Mouse (Mus musculus) olfactory bulb, adult 2 months (tissue): ENCODE measurements around the gene Haghl. TPM values are rescaled to one million over a fixed set of nuclear protein-coding genes. Genes with fewer than 3 reads are reported as not detected.
"Not testable (repeated sequence)": the region's sequence is repeated elsewhere in the genome, so short reads cannot be mapped to it uniquely, and the experiment has no call there.

Source experiments
- H3K27ac ChIP-seq: fragments of 200-500 bp; 2 replicates; pipeline ENCODE4 v1.5.1; 2012; ENCODE audit warnings: low read depth, low read length; ENCODE audit not compliant: insufficient read depth
- H3K4me1 ChIP-seq: fragments of 200-500 bp; 2 replicates; pipeline ENCODE4 v1.6.1; 2012; ENCODE audit warnings: low read length; ENCODE audit not compliant: control insufficient read depth, insufficient read depth
- H3K4me3 ChIP-seq: fragments of 200-500 bp; 2 replicates; pipeline ENCODE4 v1.5.1; 2012; ENCODE audit warnings: mild to moderate bottlenecking, low read depth, low read length, moderate library complexity; ENCODE audit not compliant: insufficient read depth
- CTCF ChIP-seq: fragments of 200-500 bp; IDR thresholded peaks from 2 replicates; pipeline ENCODE4 v1.5.1; 2012; ENCODE audit warnings: low read depth, mild to moderate bottlenecking, low read length, moderate library complexity; ENCODE audit not compliant: insufficient read depth
- POLR2A ChIP-seq: fragments of 200-500 bp; IDR thresholded peaks from 2 replicates; pipeline ENCODE4 v1.6.1; 2012; ENCODE audit warnings: mild to moderate bottlenecking, low read depth, low read length, moderate library complexity; ENCODE audit not compliant: insufficient read depth
- WGBS: fragments of 180-500 bp; shearing (Covaris S2); methylation state at CpG from one replicate; pipeline ENCODE4 v1.1.7; 2018; 5-methylcytosine and 5-hydroxymethylcytosine counted together
- polyA plus RNA-seq: library from polyadenylated mRNA; stranded (reverse); fragments of >200 nt; gene quantifications from 2 replicates; pipeline ENCODE4 v1.2.4, GENCODE M21; 2012; ENCODE audit warnings: low replicate concordance; ENCODE audit not compliant: missing spikeins, insufficient read depth, insufficient read length

Haghl gene
- polyA plus RNA-seq, 1 experiment: not detected

GRCm38 (mm10) chr17:25748238-25748637, 37.2 kb downstream of the Haghl start:
- 93% methylated on average over 4 of the region's 4 CpGs for WGBS
- Histone ChIP-seq H3K4me3 (no peak overlapping the region), H3K27ac (no peak overlapping the region), H3K4me1 (peaks cover 6% of the 10 kb centered on the region)
- TF ChIP-seq CTCF (no peak), POLR2A (no peak)

GRCm38 (mm10) chr17:25744311-25744710, 41.2 kb downstream of the Haghl start:
- Histone ChIP-seq H3K4me1 (no peaks in the 10 kb centered on the region), H3K4me3 (no peak overlapping the region), H3K27ac (no peak overlapping the region)
- 83% methylated on average over 10 of the region's 10 CpGs for WGBS
- no peak for TF ChIP-seq POLR2A
- TF ChIP-seq CTCF: no peak

- Histone ChIP-seq H3K4me3 (no peak overlapping the region), H3K27ac (no peak overlapping the region), H3K4me1 (no peaks in the 10 kb centered on the region)
- TF ChIP-seq CTCF (no peak), POLR2A (no peak)
- WGBS: 91% methylated on average over 9 of the region's 9 CpGs
These were observed 41.6 kb downstream of the Haghl start for GRCm38 (mm10) chr17:25743831-25744230.

- not testable (repeated sequence) for H3K4me3 ChIP-seq, H3K4me1 ChIP-seq, H3K27ac ChIP-seq
- 68% methylated on average over 12 of the region's 12 CpGs for WGBS
These were observed 44.0 kb downstream of the Haghl start for GRCm38 (mm10) chr17:25741471-25741870.

- H3K27ac ChIP-seq: no peak overlapping the region
- no peak overlapping the region for H3K4me3 ChIP-seq
- H3K4me1 ChIP-seq: no peaks in the 10 kb centered on the region
- 81% methylated on average over 7 of the region's 7 CpGs for WGBS
- no peak for TF ChIP-seq POLR2A
- no peak for TF ChIP-seq CTCF
These were observed 46.6 kb downstream of the Haghl start for GRCm38 (mm10) chr17:25738861-25739260.

GRCm38 (mm10) chr17:25735745-25736144, 49.7 kb downstream of the Haghl start, which contains the start of gene Mslnl:
TSS of gene Mslnl (plus strand) at chr17:25736042.
- WGBS: 78% methylated on average over 3 of the region's 3 CpGs
- TF ChIP-seq CTCF (no peak), POLR2A (no peak)
- Histone ChIP-seq H3K4me3 (no peak within 1 kb of the TSS), H3K27ac (no peak within 1 kb of the TSS), H3K4me1 (no peaks in the 10 kb centered on the region)

- 89% methylated on average over 5 of the region's 5 CpGs for WGBS
- H3K27ac ChIP-seq: no peak overlapping the region
- H3K4me1 ChIP-seq: no peaks in the 10 kb centered on the region
- no peak overlapping the region for H3K4me3 ChIP-seq
- no peak for TF ChIP-seq CTCF
- no peak for TF ChIP-seq POLR2A
These were observed 50.2 kb downstream of the Haghl start for GRCm38 (mm10) chr17:25735246-25735645.

- H3K27ac ChIP-seq: no peak overlapping the region
- no peak overlapping the region for H3K4me3 ChIP-seq
- TF ChIP-seq CTCF: peak; percentile 78
- no peak for TF ChIP-seq POLR2A
- peaks cover 14% of the 10 kb centered on the region for H3K4me1 ChIP-seq
- 13% methylated on average over 2 of the region's 2 CpGs for WGBS
These were observed 53.4 kb downstream of the Haghl start for GRCm38 (mm10) chr17:25732082-25732481.

Other genes with a start within 250 kb of the Haghl start
- not detected in 2 replicates for gene Sox8, start 215.0 kb downstream of the Haghl start, polyA plus RNA-seq
- not detected in 2 replicates for gene Lmf1, start 206.6 kb downstream of the Haghl start, polyA plus RNA-seq
- not detected in 2 replicates for gene Gng13, start 68.5 kb downstream of the Haghl start, polyA plus RNA-seq
- not detected in 2 replicates for gene Chtf18, start 58.3 kb downstream of the Haghl start, polyA plus RNA-seq
- gene Rpusd1, start 58.0 kb downstream of the Haghl start, polyA plus RNA-seq: not detected in 2 replicates
- not detected in 2 replicates for gene Mslnl, start 49.6 kb downstream of the Haghl start, polyA plus RNA-seq
- not detected in 2 replicates for gene Msln, start 31.3 kb downstream of the Haghl start, polyA plus RNA-seq
- gene Narfl, start 11.9 kb downstream of the Haghl start, polyA plus RNA-seq: not detected in 2 replicates
- gene Ccdc78, start 907 bp upstream of the Haghl start, polyA plus RNA-seq: not detected in 2 replicates
- not detected in 2 replicates for gene Fam173a, start 7.2 kb upstream of the Haghl start, polyA plus RNA-seq
- not detected in 2 replicates for gene AC134908.4, start 10.0 kb upstream of the Haghl start, polyA plus RNA-seq
- not detected in 2 replicates for gene Metrn, start 11.5 kb upstream of the Haghl start, polyA plus RNA-seq
- gene Fbxl16, start 23.4 kb upstream of the Haghl start, polyA plus RNA-seq: not detected in 2 replicates
- not detected in 2 replicates for gene Wdr24, start 38.0 kb upstream of the Haghl start, polyA plus RNA-seq
- not detected in 2 replicates for gene Jmjd8, start 43.2 kb upstream of the Haghl start, polyA plus RNA-seq
- not detected in 2 replicates for gene Stub1, start 47.7 kb upstream of the Haghl start, polyA plus RNA-seq
- gene Rhbdl1, start 51.6 kb upstream of the Haghl start, polyA plus RNA-seq: not detected in 2 replicates
- not detected in 2 replicates for gene Gm20683, start 56.1 kb upstream of the Haghl start, polyA plus RNA-seq
- not detected in 2 replicates for gene Rhot2, start 59.2 kb upstream of the Haghl start, polyA plus RNA-seq
- gene Wdr90, start 75.8 kb upstream of the Haghl start, polyA plus RNA-seq: not detected in 2 replicates
- not detected in 2 replicates for gene Mcrip2, start 83.1 kb upstream of the Haghl start, polyA plus RNA-seq
- not detected in 2 replicates for gene Mettl26, start 89.4 kb upstream of the Haghl start, polyA plus RNA-seq
- gene Wfikkn1, start 95.2 kb upstream of the Haghl start, polyA plus RNA-seq: not detected in 2 replicates
- not detected in 2 replicates for gene Rab40c, start 134.1 kb upstream of the Haghl start, polyA plus RNA-seq
- gene Pigq, start 159.3 kb upstream of the Haghl start, polyA plus RNA-seq: not detected in 2 replicates
- gene Nhlrc4, start 159.3 kb upstream of the Haghl start, polyA plus RNA-seq: not detected in 2 replicates
- not detected in 2 replicates for gene A930017K11Rik, start 166.9 kb upstream of the Haghl start, polyA plus RNA-seq
- gene Capn15, start 200.1 kb upstream of the Haghl start, polyA plus RNA-seq: not detected in 2 replicates